Mouse (Mus musculus): Measurements from ENCODE around the gene Coil. TPM values are rescaled to one million over a fixed set of nuclear protein-coding genes. Genes with fewer than 3 reads are reported as not detected.
A peak's percentile ranks its signal among the peaks of the same experiment; 100 is the strongest.
"Not testable (repeated sequence)": the region's sequence is repeated elsewhere in the genome, so short reads cannot be mapped to it uniquely, and the experiment has no call there.

Gene Coil
- polyA plus RNA-seq, 1 experiment, result 14.7 TPM

GRCm38 (mm10) chr11:88996427-88996826 is 26.4 kb downstream of the Coil start:
- WGBS, result 70% methylated on average over 7 of the region's 7 CpGs
- Histone ChIP-seq H3K27me3 (ENCODE audit: control insufficient read depth, insufficient read depth, low read length) (no peaks in the 10 kb centered on the region), H3K4me1 (replicated peaks; ENCODE audit: control insufficient read depth, insufficient read depth, low read length) (peaks cover 24% of the 10 kb centered on the region), H3K27ac (ENCODE audit: control insufficient read depth, insufficient read depth, low read length) (no peak overlapping the region), H3K36me3 (ENCODE audit: control insufficient read depth, insufficient read depth, low read length) (no peaks in the 10 kb centered on the region), H3K4me3 (ENCODE audit: control insufficient read depth, insufficient read depth, low read length) (no peak overlapping the region)
- TF ChIP-seq CTCF (IDR thresholded peaks at IDR 0.05; ENCODE audit: borderline replicate concordance, control insufficient read depth, extremely low read depth, insufficient read depth, low read length, poor library complexity) (no peak), POLR2A (IDR thresholded peaks at IDR 0.05; ENCODE audit: control insufficient read depth, extremely low read depth, insufficient read depth, low read length, poor library complexity) (no peak)
- DNase-seq, result no peak

- not testable (repeated sequence) for H3K27me3 ChIP-seq (ENCODE audit: control insufficient read depth, insufficient read depth, low read length); H3K4me3 ChIP-seq (ENCODE audit: control insufficient read depth, insufficient read depth, low read length); DNase-seq; H3K36me3 ChIP-seq (ENCODE audit: control insufficient read depth, insufficient read depth, low read length); H3K27ac ChIP-seq (ENCODE audit: control insufficient read depth, insufficient read depth, low read length)
- WGBS, result 79% methylated on average over 5 of the region's 5 CpGs
- H3K4me1 ChIP-seq (replicated peaks; ENCODE audit: control insufficient read depth, insufficient read depth, low read length), result peaks cover 31% of the 10 kb centered on the region
Measured at GRCm38 (mm10) chr11:88997343-88997742, 27.3 kb downstream of the Coil start.

- Histone ChIP-seq H3K4me1 (replicated peaks; ENCODE audit: control insufficient read depth, insufficient read depth, low read length) (peaks cover 38% of the 10 kb centered on the region), H3K36me3 (ENCODE audit: control insufficient read depth, insufficient read depth, low read length) (no peaks in the 10 kb centered on the region), H3K27ac (ENCODE audit: control insufficient read depth, insufficient read depth, low read length) (no peak overlapping the region), H3K4me3 (ENCODE audit: control insufficient read depth, insufficient read depth, low read length) (no peak overlapping the region), H3K27me3 (ENCODE audit: control insufficient read depth, insufficient read depth, low read length) (no peaks in the 10 kb centered on the region)
- 39% methylated on average over 3 of the region's 3 CpGs for WGBS
- no peak for DNase-seq
- no peak for TF ChIP-seq POLR2A (IDR thresholded peaks at IDR 0.05; ENCODE audit: control insufficient read depth, extremely low read depth, insufficient read depth, low read length, poor library complexity)
- no peak for TF ChIP-seq CTCF (IDR thresholded peaks at IDR 0.05; ENCODE audit: borderline replicate concordance, control insufficient read depth, extremely low read depth, insufficient read depth, low read length, poor library complexity)
Measured at GRCm38 (mm10) chr11:88998406-88998805, 28.4 kb downstream of the Coil start.

GRCm38 (mm10) chr11:88998974-88999722 is 29.1 kb downstream of the Coil start, which contains the start of gene Trim25:
Gene Trim25, plus strand, starts transcription at chr11:88999376.
- peak within 1 kb of the TSS; percentile 16; the same call in 1 of the 2 replicates for H3K27ac ChIP-seq (ENCODE audit: control insufficient read depth, insufficient read depth, low read length)
- TF ChIP-seq CTCF (IDR thresholded peaks at IDR 0.05; ENCODE audit: borderline replicate concordance, control insufficient read depth, extremely low read depth, insufficient read depth, low read length, poor library complexity), result no peak
- peak; percentile 88 for TF ChIP-seq POLR2A (IDR thresholded peaks at IDR 0.05; ENCODE audit: control insufficient read depth, extremely low read depth, insufficient read depth, low read length, poor library complexity)
- WGBS, result 1% methylated on average over 48 of the region's 48 CpGs
- peak within 1 kb of the TSS; percentile 82 for H3K4me3 ChIP-seq (ENCODE audit: control insufficient read depth, insufficient read depth, low read length)
- H3K36me3 ChIP-seq (ENCODE audit: control insufficient read depth, insufficient read depth, low read length), result no peaks in the 10 kb centered on the region
- H3K4me1 ChIP-seq (replicated peaks; ENCODE audit: control insufficient read depth, insufficient read depth, low read length), result peaks cover 39% of the 10 kb centered on the region
- no peaks in the 10 kb centered on the region for H3K27me3 ChIP-seq (ENCODE audit: control insufficient read depth, insufficient read depth, low read length)
- peak; percentile 94 for DNase-seq

- TF ChIP-seq POLR2A (IDR thresholded peaks at IDR 0.05; ENCODE audit: control insufficient read depth, extremely low read depth, insufficient read depth, low read length, poor library complexity) (no peak), CTCF (IDR thresholded peaks at IDR 0.05; ENCODE audit: borderline replicate concordance, control insufficient read depth, extremely low read depth, insufficient read depth, low read length, poor library complexity) (no peak)
- peak overlapping the region; percentile 82 for H3K4me3 ChIP-seq (ENCODE audit: control insufficient read depth, insufficient read depth, low read length)
- peak; percentile 38 for DNase-seq
- peaks cover 3% of the 10 kb centered on the region; the same call in 1 of the 2 replicates for H3K36me3 ChIP-seq (ENCODE audit: control insufficient read depth, insufficient read depth, low read length)
- no peaks in the 10 kb centered on the region for H3K27me3 ChIP-seq (ENCODE audit: control insufficient read depth, insufficient read depth, low read length)
- H3K4me1 ChIP-seq (replicated peaks; ENCODE audit: control insufficient read depth, insufficient read depth, low read length), result peaks cover 41% of the 10 kb centered on the region
- H3K27ac ChIP-seq (ENCODE audit: control insufficient read depth, insufficient read depth, low read length), result peak overlapping the region; percentile 18; the same call in 1 of the 2 replicates
- under 1% methylated on average over 33 of the region's 33 CpGs for WGBS
Measured at GRCm38 (mm10) chr11:88999723-89000526, 29.9 kb downstream of the Coil start.

- Histone ChIP-seq H3K27me3 (ENCODE audit: control insufficient read depth, insufficient read depth, low read length) (no peaks in the 10 kb centered on the region), H3K4me3 (ENCODE audit: control insufficient read depth, insufficient read depth, low read length) (peak overlapping the region; percentile 82), H3K36me3 (ENCODE audit: control insufficient read depth, insufficient read depth, low read length) (peaks cover 8% of the 10 kb centered on the region), H3K4me1 (replicated peaks; ENCODE audit: control insufficient read depth, insufficient read depth, low read length) (peaks cover 41% of the 10 kb centered on the region), H3K27ac (ENCODE audit: control insufficient read depth, insufficient read depth, low read length) (peak overlapping the region; percentile 18; the same call in 1 of the 2 replicates)
- TF ChIP-seq CTCF (IDR thresholded peaks at IDR 0.05; ENCODE audit: borderline replicate concordance, control insufficient read depth, extremely low read depth, insufficient read depth, low read length, poor library complexity) (no peak), POLR2A (IDR thresholded peaks at IDR 0.05; ENCODE audit: control insufficient read depth, extremely low read depth, insufficient read depth, low read length, poor library complexity) (no peak)
- no peak for DNase-seq
Measured at GRCm38 (mm10) chr11:89000527-89000819, 30.4 kb downstream of the Coil start.

All from thymus, adult 2 months (tissue).